Mouse (Mus musculus) liver, embryonic 16.5 days (tissue): Measurements from ENCODE around the gene Mpi. TPM values are rescaled to one million over a fixed set of nuclear protein-coding genes. Genes with fewer than 3 reads are reported as not detected.
A peak's percentile ranks its signal among the peaks of the same experiment; 100 is the strongest.

Experiments used
- ATAC-seq: fragments of 200-750 bp; cut with Nextera tagmentation; 2 replicates; pipeline ENCODE4 v1.8.0; 2017; ENCODE audit warnings: low read depth, mild to moderate bottlenecking, moderate number of reproducible peaks, moderate library complexity
- H3K27ac ChIP-seq: fragments of 300-500 bp; sonication (generic); 2 replicates; pipeline ENCODE4 v1.5.1; 2014; ENCODE audit warnings: mild to moderate bottlenecking, low read length
- H3K27me3 ChIP-seq: fragments of 300-500 bp; sonication (generic); 2 replicates; pipeline ENCODE4 v1.6.1; 2014; ENCODE audit warnings: low read depth, low read length, mixed read lengths; ENCODE audit not compliant: control insufficient read depth, insufficient read depth
- H3K36me3 ChIP-seq: fragments of 300-500 bp; sonication (generic); 2 replicates; pipeline ENCODE4 v1.6.1; 2014; ENCODE audit warnings: mild to moderate bottlenecking; ENCODE audit not compliant: control insufficient read depth, insufficient read depth
- H3K4me1 ChIP-seq: fragments of 300-500 bp; sonication (generic); 2 replicates; pipeline ENCODE4 v1.6.1; 2014; ENCODE audit warnings: low read depth, low read length, mixed read lengths; ENCODE audit not compliant: control insufficient read depth
- H3K4me2 ChIP-seq: fragments of 300-500 bp; sonication (generic); 2 replicates; pipeline ENCODE4 v1.6.1; 2014; ENCODE audit warnings: low read depth, low read length, mixed read lengths
- H3K4me3 ChIP-seq: fragments of 300-500 bp; sonication (generic); 2 replicates; pipeline ENCODE4 v1.5.1; 2014; ENCODE audit warnings: low read depth, mild to moderate bottlenecking, low read length
- H3K9ac ChIP-seq: fragments of 300-500 bp; sonication (generic); 2 replicates; pipeline ENCODE4 v1.6.1; 2014; ENCODE audit warnings: low read depth, low read length
- H3K9me3 ChIP-seq: fragments of 300-500 bp; sonication (generic); replicated peaks from 2 replicates; pipeline ENCODE4 v1.6.1; 2016; ENCODE audit warnings: low read length; ENCODE audit not compliant: control insufficient read depth
- WGBS: fragments of 180-500 bp; shearing (Covaris S2); extraction: QIAGEN DNeasy Blood & Tissue Kit; methylation state at CpG from one replicate; pipeline ENCODE4 v1.1.7; 2014; ENCODE audit not compliant: insufficient replicate concordance; 5-methylcytosine and 5-hydroxymethylcytosine counted together
- polyA plus RNA-seq: library from polyadenylated mRNA; unstranded; fragments of >200 nt; fragmentation: Nextera tagmentation; extraction: Ambion mirVana; gene quantifications from 2 replicates; pipeline ENCODE4 v1.2.1, GENCODE M21; 2015

The Mpi gene
- polyA plus RNA-seq, 1 experiment from 2014 or later = 12.3 TPM

GRCm38 (mm10) chr9:57539550-57539949, 13.0 kb downstream of the Mpi start:
- no peak for ATAC-seq
- WGBS = 70% methylated on average over 2 of the region's 2 CpGs
- H3K36me3 ChIP-seq = peaks cover 10% of the 10 kb centered on the region

GRCm38 (mm10) chr9:57537728-57538181, 14.8 kb downstream of the Mpi start:
- Histone ChIP-seq H3K4me2 (peak overlapping the region; percentile 93), H3K27ac (peak overlapping the region; percentile 78), H3K4me1 (peaks cover 14% of the 10 kb centered on the region), H3K4me3 (peak overlapping the region; percentile 90), H3K27me3 (no peaks in the 10 kb centered on the region), H3K36me3 (peaks cover 14% of the 10 kb centered on the region), H3K9ac (peak overlapping the region; percentile 90), H3K9me3 (no peaks in the 10 kb centered on the region)
- ATAC-seq = no peak
- WGBS = under 1% methylated on average over 24 of the region's 24 CpGs

More at GRCm38 (mm10) chr9:57539550-57539949, 13.0 kb downstream of the Mpi start:
- Histone ChIP-seq H3K9me3 (no peaks in the 10 kb centered on the region), H3K9ac (no peak overlapping the region), H3K4me3 (no peak overlapping the region), H3K27ac (no peak overlapping the region), H3K27me3 (no peaks in the 10 kb centered on the region), H3K4me2 (no peak overlapping the region), H3K4me1 (peaks cover 14% of the 10 kb centered on the region)

GRCm38 (mm10) chr9:57537044-57537727, 15.4 kb downstream of the Mpi start, which contains the start of gene Fam219b:
Gene Fam219b (plus strand): TSS chr9:57537528.
- Histone ChIP-seq H3K4me2 (peak within 1 kb of the TSS; percentile 93), H3K27ac (peak within 1 kb of the TSS; percentile 78), H3K4me3 (peak within 1 kb of the TSS; percentile 90), H3K27me3 (no peaks in the 10 kb centered on the region), H3K36me3 (peaks cover 12% of the 10 kb centered on the region), H3K9me3 (no peaks in the 10 kb centered on the region), H3K4me1 (peaks cover 14% of the 10 kb centered on the region), H3K9ac (peak within 1 kb of the TSS; percentile 90)
- ATAC-seq = peak; percentile 93
- WGBS = 2% methylated on average over 45 of the region's 45 CpGs

DNA sequence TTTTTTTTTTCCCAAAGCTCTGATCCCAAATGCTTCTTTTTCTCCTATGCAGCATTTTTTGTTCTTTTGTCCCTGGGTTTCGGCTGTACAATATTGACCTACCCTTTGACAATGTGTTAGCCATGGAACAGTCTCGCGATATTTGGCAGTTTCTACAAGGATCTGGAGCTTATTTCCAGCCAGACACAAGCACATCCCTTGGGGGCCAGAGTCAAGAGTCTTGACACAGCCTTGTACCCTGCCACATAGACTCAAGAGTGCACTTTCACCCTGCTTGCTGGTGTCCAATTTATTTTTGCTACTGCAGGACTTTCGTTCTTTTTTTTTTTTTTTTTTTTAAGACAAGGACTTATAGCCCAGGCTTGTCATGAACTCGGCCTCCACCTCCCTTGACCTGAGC, 16.2 kb downstream of the Mpi start:
- no peak for ATAC-seq
- 81% methylated on average over 5 of the region's 5 CpGs for WGBS

DNA sequence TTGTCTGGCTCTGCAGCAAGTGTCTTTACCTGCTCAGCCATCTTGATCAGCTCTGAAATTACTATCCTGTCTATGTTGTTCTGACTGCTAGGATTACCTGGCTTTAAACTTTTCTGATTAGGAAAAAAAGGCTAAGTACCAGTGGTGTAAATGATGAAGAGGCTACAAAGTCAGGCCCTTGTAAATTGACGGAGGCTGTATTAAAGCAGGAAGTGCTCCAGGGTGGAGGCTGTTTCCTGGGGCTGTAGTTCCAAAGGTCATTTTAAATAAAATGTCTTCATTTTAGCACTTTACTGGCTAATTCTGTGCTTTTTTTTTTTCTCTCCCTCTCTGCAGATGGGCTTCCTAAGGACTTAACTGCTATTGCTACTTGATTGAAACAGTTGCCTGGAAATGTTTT, 20.6 kb downstream of the Mpi start:
- WGBS = 70% methylated on average over 1 of the region's 1 CpGs
- no peak overlapping the region for H3K4me2 ChIP-seq
- H3K4me3 ChIP-seq = no peak overlapping the region
- no peak for ATAC-seq
- peaks cover 24% of the 10 kb centered on the region for H3K36me3 ChIP-seq
- no peak overlapping the region for H3K27ac ChIP-seq
- H3K9ac ChIP-seq = no peak overlapping the region
- H3K9me3 ChIP-seq = no peaks in the 10 kb centered on the region
- peaks cover 6% of the 10 kb centered on the region for H3K4me1 ChIP-seq
- H3K27me3 ChIP-seq = no peaks in the 10 kb centered on the region

More for the DNA sequence above, 16.2 kb downstream of the Mpi start:
- Histone ChIP-seq H3K4me1 (peaks cover 14% of the 10 kb centered on the region), H3K36me3 (peaks cover 16% of the 10 kb centered on the region), H3K27ac (peak overlapping the region; percentile 77; the same call in 1 of the 2 replicates), H3K9me3 (no peaks in the 10 kb centered on the region), H3K4me3 (no peak overlapping the region; the same call in 1 of the 2 replicates), H3K27me3 (no peaks in the 10 kb centered on the region), H3K9ac (no peak overlapping the region), H3K4me2 (peak overlapping the region; percentile 93; the same call in 1 of the 2 replicates)

DNA sequence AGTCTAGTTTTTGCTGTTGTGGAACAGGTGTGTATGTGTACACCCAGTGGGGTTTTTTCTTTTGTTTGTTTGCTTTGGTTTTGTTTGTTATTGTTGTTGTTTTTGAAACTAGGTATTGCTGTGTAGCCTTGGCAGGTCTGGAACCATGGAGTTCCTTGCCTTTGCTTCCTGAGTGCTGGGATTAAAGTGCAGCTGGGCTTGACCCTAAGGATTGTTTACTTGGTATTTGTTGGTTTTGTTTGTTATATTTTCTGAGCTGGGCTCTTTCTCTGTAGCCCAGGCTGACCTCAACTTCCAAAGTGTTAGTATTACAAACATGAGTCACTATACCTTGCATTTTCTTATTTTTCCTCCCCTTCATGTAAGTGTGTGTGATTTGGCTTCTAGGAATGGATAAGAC, 26.1 kb downstream of the Mpi start:
- no peak for ATAC-seq
- Histone ChIP-seq H3K27ac (no peak overlapping the region; the same call in 1 of the 2 replicates), H3K27me3 (no peaks in the 10 kb centered on the region), H3K9me3 (no peaks in the 10 kb centered on the region), H3K36me3 (peaks cover 14% of the 10 kb centered on the region), H3K9ac (no peak overlapping the region; the same call in 1 of the 2 replicates), H3K4me3 (no peak overlapping the region), H3K4me1 (peaks cover 35% of the 10 kb centered on the region), H3K4me2 (no peak overlapping the region)

DNA sequence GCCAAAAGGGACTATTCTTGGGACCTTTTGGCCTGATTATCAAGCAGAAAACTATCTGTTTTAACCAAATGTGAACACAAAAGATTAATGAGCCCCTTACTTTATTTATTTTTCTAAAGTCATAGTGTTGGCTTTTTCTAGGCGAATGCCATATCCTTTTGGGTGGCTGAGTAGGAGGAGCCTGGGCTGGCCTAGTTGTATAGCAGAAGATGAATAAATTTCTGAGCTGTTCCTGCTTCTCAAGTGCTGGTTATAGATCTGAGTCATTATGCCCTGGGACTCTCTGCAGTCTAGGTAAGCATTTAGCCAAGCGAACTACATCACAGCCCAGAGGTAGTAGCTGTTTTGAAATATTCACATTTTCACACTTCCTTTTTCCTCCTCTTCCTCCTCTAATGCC, 27.0 kb downstream of the Mpi start:
- Histone ChIP-seq H3K27me3 (no peaks in the 10 kb centered on the region), H3K27ac (no peak overlapping the region; the same call in 1 of the 2 replicates), H3K4me1 (peaks cover 36% of the 10 kb centered on the region), H3K36me3 (peaks cover 9% of the 10 kb centered on the region), H3K4me2 (no peak overlapping the region), H3K9me3 (no peaks in the 10 kb centered on the region), H3K4me3 (no peak overlapping the region), H3K9ac (no peak overlapping the region)
- WGBS = 58% methylated on average over 2 of the region's 2 CpGs
- ATAC-seq = no peak

- Histone ChIP-seq H3K4me3 (no peak overlapping the region), H3K4me1 (peaks cover 39% of the 10 kb centered on the region), H3K9ac (no peak overlapping the region; the same call in 1 of the 2 replicates), H3K36me3 (peaks cover 5% of the 10 kb centered on the region), H3K27ac (no peak overlapping the region), H3K4me2 (0 out of 2 replicates have a peak overlapping the region, but pooled peaks have one; percentile 3), H3K9me3 (no peaks in the 10 kb centered on the region), H3K27me3 (no peaks in the 10 kb centered on the region)
- ATAC-seq = no peak
These were observed 28.1 kb downstream of the Mpi start for GRCm38 (mm10) chr9:57524439-57524838.

GRCm38 (mm10) chr9:57523754-57524153, 28.8 kb downstream of the Mpi start:
- no peak overlapping the region for H3K4me3 ChIP-seq
- H3K36me3 ChIP-seq = peaks cover 2% of the 10 kb centered on the region
- no peaks in the 10 kb centered on the region for H3K27me3 ChIP-seq
- 0 out of 2 replicates have a peak overlapping the region, but pooled peaks have one; percentile 3 for H3K4me2 ChIP-seq
- H3K4me1 ChIP-seq = peaks cover 39% of the 10 kb centered on the region
- H3K9ac ChIP-seq = no peak overlapping the region; the same call in 1 of the 2 replicates
- WGBS = 35% methylated on average over 1 of the region's 1 CpGs
- H3K27ac ChIP-seq = no peak overlapping the region
- H3K9me3 ChIP-seq = no peaks in the 10 kb centered on the region
- ATAC-seq = no peak
